Mouse (Mus musculus) liver, embryonic 13.5 days (tissue): ENCODE measurements around the gene Gpr4. TPM values are rescaled to one million over a fixed set of nuclear protein-coding genes. Genes with fewer than 3 reads are reported as not detected.
A peak's percentile ranks its signal among the peaks of the same experiment; 100 is the strongest.

ENCODE experiments used
- ATAC-seq: fragments of 200-750 bp; cut with Nextera tagmentation; 2 replicates; pipeline ENCODE4 v1.8.0; 2017; ENCODE audit warnings: low read depth, mild to moderate bottlenecking, moderate number of reproducible peaks, moderate library complexity
- DNase-seq: peaks from one replicate; pipeline ENCODE4 v3.0.0; 2022
- H3K27ac ChIP-seq: fragments of 300-500 bp; sonication (generic); 2 replicates; pipeline ENCODE4 v1.5.1; 2015; ENCODE audit warnings: moderate library complexity, mild to moderate bottlenecking, inconsistent platforms
- H3K27me3 ChIP-seq: fragments of 300-500 bp; sonication (generic); 2 replicates; pipeline ENCODE4 v1.6.1; 2015; ENCODE audit warnings: mild to moderate bottlenecking, inconsistent platforms
- H3K36me3 ChIP-seq: fragments of 300-500 bp; sonication (generic); 2 replicates; pipeline ENCODE4 v1.6.1; 2015; ENCODE audit warnings: mild to moderate bottlenecking, inconsistent platforms
- H3K4me1 ChIP-seq: fragments of 300-500 bp; sonication (generic); replicated peaks from 2 replicates; pipeline ENCODE4 v1.6.1; 2015; ENCODE audit warnings: inconsistent platforms
- H3K4me2 ChIP-seq: fragments of 300-500 bp; sonication (generic); 2 replicates; pipeline ENCODE4 v1.6.1; 2015; ENCODE audit warnings: inconsistent platforms, mild to moderate bottlenecking, moderate library complexity
- H3K4me3 ChIP-seq: fragments of 300-500 bp; sonication (generic); replicated peaks from 2 replicates; pipeline ENCODE4 v1.5.1; 2015; ENCODE audit warnings: mild to moderate bottlenecking, inconsistent platforms
- H3K9ac ChIP-seq: fragments of 300-500 bp; sonication (generic); 2 replicates; pipeline ENCODE4 v1.6.1; 2015; ENCODE audit warnings: mild to moderate bottlenecking, inconsistent platforms
- H3K9me3 ChIP-seq: fragments of 300-500 bp; sonication (generic); replicated peaks from 2 replicates; pipeline ENCODE4 v1.6.1; 2016; ENCODE audit warnings: inconsistent platforms
- WGBS: fragments of 180-500 bp; shearing (Covaris S2); methylation state at CpG from one replicate; pipeline ENCODE4 v1.1.7; 2015; ENCODE audit not compliant: insufficient replicate concordance; 5-methylcytosine and 5-hydroxymethylcytosine counted together
- polyA plus RNA-seq: library from polyadenylated mRNA; unstranded; fragments of >200 nt; fragmentation: Nextera tagmentation; extraction: Ambion mirVana; gene quantifications from 2 replicates; pipeline ENCODE4 v1.2.1, GENCODE M21; 2015

The Gpr4 gene
- polyA plus RNA-seq, 1 experiment from 2014 or later, result 0.31 TPM

- no peak overlapping the region for H3K4me2 ChIP-seq
- H3K4me3 ChIP-seq, result no peak overlapping the region
- ATAC-seq, result no peak
- H3K27me3 ChIP-seq, result no peaks in the 10 kb centered on the region
- no peak overlapping the region for H3K9ac ChIP-seq
- 0 out of 2 replicates have a peak, but pooled peaks cover 4% of the 10 kb centered on the region for H3K4me1 ChIP-seq
- DNase-seq, result no peak
- H3K9me3 ChIP-seq, result no peaks in the 10 kb centered on the region
- H3K27ac ChIP-seq, result no peak overlapping the region
- WGBS, result 79% methylated on average over 4 of the region's 4 CpGs
- H3K36me3 ChIP-seq, result peaks cover 29% of the 10 kb centered on the region
Observed at GRCm38 (mm10) chr7:19194676-19195075, 17.7 kb upstream of the Gpr4 start.

- no peak overlapping the region for H3K4me3 ChIP-seq
- peaks cover 29% of the 10 kb centered on the region for H3K36me3 ChIP-seq
- DNase-seq (no peak), ATAC-seq (no peak)
- H3K4me1 ChIP-seq, result peaks cover 4% of the 10 kb centered on the region
- no peaks in the 10 kb centered on the region for H3K27me3 ChIP-seq
- H3K9me3 ChIP-seq, result no peaks in the 10 kb centered on the region
- no peak overlapping the region for H3K9ac ChIP-seq
- no peak overlapping the region for H3K27ac ChIP-seq
- H3K4me2 ChIP-seq, result no peak overlapping the region
- 47% methylated on average over 6 of the region's 6 CpGs for WGBS
Observed at GRCm38 (mm10) chr7:19196676-19197075, 15.7 kb upstream of the Gpr4 start.

- no peak for DNase-seq
Observed at GRCm38 (mm10) chr7:19197985-19198384, 14.4 kb upstream of the Gpr4 start.

GRCm38 (mm10) chr7:19201660-19202059, 10.7 kb upstream of the Gpr4 start:
- Histone ChIP-seq H3K27ac (no peak overlapping the region), H3K27me3 (no peaks in the 10 kb centered on the region), H3K4me1 (peaks cover 11% of the 10 kb centered on the region), H3K4me3 (no peak overlapping the region), H3K9me3 (no peaks in the 10 kb centered on the region), H3K4me2 (no peak overlapping the region), H3K36me3 (peaks cover 27% of the 10 kb centered on the region; the same call in 1 of the 2 replicates), H3K9ac (no peak overlapping the region)
- no peak for ATAC-seq
- 67% methylated on average over 15 of the region's 15 CpGs for WGBS
- no peak for DNase-seq

More at GRCm38 (mm10) chr7:19197985-19198384, 14.4 kb upstream of the Gpr4 start:
- H3K27me3 ChIP-seq, result no peaks in the 10 kb centered on the region
- ATAC-seq, result no peak
- H3K27ac ChIP-seq, result no peak overlapping the region
- no peak overlapping the region for H3K4me3 ChIP-seq
- no peaks in the 10 kb centered on the region for H3K9me3 ChIP-seq
- no peak overlapping the region for H3K4me2 ChIP-seq
- peaks cover 11% of the 10 kb centered on the region for H3K4me1 ChIP-seq
- no peak overlapping the region for H3K9ac ChIP-seq
- peaks cover 33% of the 10 kb centered on the region for H3K36me3 ChIP-seq
- WGBS, result 23% methylated on average over 2 of the region's 2 CpGs

- H3K4me1 ChIP-seq, result peaks cover 11% of the 10 kb centered on the region
- no peaks in the 10 kb centered on the region for H3K9me3 ChIP-seq
- peak overlapping the region; percentile 4; the same call in 1 of the 2 replicates for H3K27ac ChIP-seq
- no peak overlapping the region for H3K4me2 ChIP-seq
- no peak overlapping the region for H3K9ac ChIP-seq
- ATAC-seq (no peak), DNase-seq (no peak)
- peaks cover 25% of the 10 kb centered on the region; the same call in 1 of the 2 replicates for H3K36me3 ChIP-seq
- H3K4me3 ChIP-seq, result no peak overlapping the region
- no peaks in the 10 kb centered on the region for H3K27me3 ChIP-seq
- 58% methylated on average over 15 of the region's 15 CpGs for WGBS
Observed at GRCm38 (mm10) chr7:19202065-19202850, 10.1 kb upstream of the Gpr4 start.

- H3K4me1 ChIP-seq, result peaks cover 12% of the 10 kb centered on the region; the same call in 1 of the 2 replicates
- peaks cover 7% of the 10 kb centered on the region; the same call in 1 of the 2 replicates for H3K9me3 ChIP-seq
- no peak overlapping the region for H3K9ac ChIP-seq
- no peak overlapping the region for H3K4me2 ChIP-seq
- peaks cover 27% of the 10 kb centered on the region for H3K27me3 ChIP-seq
- H3K4me3 ChIP-seq, result no peak overlapping the region
- ATAC-seq, result no peak
- DNase-seq, result no peak
- H3K27ac ChIP-seq, result no peak overlapping the region
- WGBS, result 71% methylated on average over 13 of the region's 13 CpGs
- H3K36me3 ChIP-seq, result peaks cover 12% of the 10 kb centered on the region; the same call in 1 of the 2 replicates
Observed at GRCm38 (mm10) chr7:19208201-19208910, 4.0 kb upstream of the Gpr4 start.

- DNase-seq, result no peak
- no peak overlapping the region for H3K9ac ChIP-seq
- H3K4me3 ChIP-seq, result no peak overlapping the region
- peaks cover 10% of the 10 kb centered on the region; the same call in 1 of the 2 replicates for H3K36me3 ChIP-seq
- ATAC-seq, result no peak
- peaks cover 7% of the 10 kb centered on the region; the same call in 1 of the 2 replicates for H3K9me3 ChIP-seq
- H3K4me2 ChIP-seq, result no peak overlapping the region
- WGBS, result 47% methylated on average over 7 of the region's 7 CpGs
- H3K27me3 ChIP-seq, result peaks cover 33% of the 10 kb centered on the region
- H3K27ac ChIP-seq, result no peak overlapping the region
- peaks cover 12% of the 10 kb centered on the region; the same call in 1 of the 2 replicates for H3K4me1 ChIP-seq
Observed at GRCm38 (mm10) chr7:19208944-19209472, 3.3 kb upstream of the Gpr4 start.

GRCm38 (mm10) chr7:19209494-19209893, 2.8 kb upstream of the Gpr4 start:
- DNase-seq, result no peak
- H3K9me3 ChIP-seq, result peaks cover 7% of the 10 kb centered on the region; the same call in 1 of the 2 replicates
- H3K4me1 ChIP-seq, result peaks cover 12% of the 10 kb centered on the region; the same call in 1 of the 2 replicates
- H3K36me3 ChIP-seq, result peaks cover 7% of the 10 kb centered on the region; the same call in 1 of the 2 replicates
- 67% methylated on average over 4 of the region's 4 CpGs for WGBS
- H3K9ac ChIP-seq, result no peak overlapping the region
- H3K27me3 ChIP-seq, result peaks cover 38% of the 10 kb centered on the region
- no peak overlapping the region for H3K4me3 ChIP-seq
- H3K4me2 ChIP-seq, result no peak overlapping the region
- H3K27ac ChIP-seq, result no peak overlapping the region
- ATAC-seq, result no peak

GRCm38 (mm10) chr7:19210010-19210409, 2.3 kb upstream of the Gpr4 start:
- H3K9me3 ChIP-seq, result peaks cover 7% of the 10 kb centered on the region; the same call in 1 of the 2 replicates
- H3K36me3 ChIP-seq, result peaks cover 5% of the 10 kb centered on the region; the same call in 1 of the 2 replicates
- DNase-seq (no peak), ATAC-seq (no peak)
- 73% methylated on average over 5 of the region's 5 CpGs for WGBS
- no peak overlapping the region for H3K27ac ChIP-seq
- no peak overlapping the region for H3K9ac ChIP-seq
- no peak overlapping the region for H3K4me2 ChIP-seq
- peaks cover 43% of the 10 kb centered on the region for H3K27me3 ChIP-seq
- H3K4me1 ChIP-seq, result peaks cover 12% of the 10 kb centered on the region; the same call in 1 of the 2 replicates
- no peak overlapping the region for H3K4me3 ChIP-seq

- Histone ChIP-seq H3K27me3 (peaks cover 52% of the 10 kb centered on the region), H3K4me3 (no peak overlapping the region), H3K4me2 (no peak overlapping the region), H3K9ac (no peak overlapping the region), H3K27ac (no peak overlapping the region), H3K4me1 (peaks cover 12% of the 10 kb centered on the region; the same call in 1 of the 2 replicates), H3K36me3 (no peaks in the 10 kb centered on the region), H3K9me3 (peaks cover 7% of the 10 kb centered on the region; the same call in 1 of the 2 replicates)
- ATAC-seq, result no peak
- DNase-seq, result no peak
- 56% methylated on average over 5 of the region's 5 CpGs for WGBS
Observed at GRCm38 (mm10) chr7:19211041-19211675, 1.2 kb upstream of the Gpr4 start.
